Mouse (Mus musculus) brain, adult 2 months (tissue): ENCODE data around the gene Aff2.

Experiments
- DNase-seq: peaks from one replicate; pipeline ENCODE4 v3.0.0; 2011; ENCODE audit warnings: low read depth, low spot score

Aff2 gene

DNA sequence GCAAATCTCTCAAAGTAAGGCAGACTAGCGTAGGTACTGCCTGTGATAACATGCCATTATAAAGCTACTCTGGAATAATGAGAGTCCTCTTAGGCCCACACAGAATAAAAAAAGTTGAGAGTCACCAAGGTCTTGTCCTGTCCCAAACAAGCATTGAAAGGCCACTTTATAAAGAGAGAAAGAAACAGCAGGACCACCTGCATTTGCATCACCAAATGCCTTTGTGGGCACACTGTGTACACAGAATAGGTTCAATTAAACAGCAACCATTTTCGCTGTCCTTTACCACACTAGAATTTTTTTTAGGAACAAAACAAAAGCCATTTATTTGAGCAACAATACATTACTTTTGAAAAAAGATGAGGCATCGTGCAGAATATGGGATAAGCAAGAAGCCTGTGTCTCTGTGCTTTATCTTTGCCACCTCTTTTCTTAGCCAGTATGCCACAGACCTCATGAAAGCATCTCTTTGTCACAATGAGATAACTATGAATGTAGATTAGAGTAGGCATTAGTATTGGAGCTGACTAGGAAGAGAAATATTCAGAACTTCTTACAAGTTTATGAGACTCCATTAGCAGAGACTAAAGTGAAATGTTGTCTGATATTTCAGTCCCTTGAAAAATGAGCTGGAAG is 385.0 kb downstream of the Aff2 start:
- DNase-seq, result no peak

DNA sequence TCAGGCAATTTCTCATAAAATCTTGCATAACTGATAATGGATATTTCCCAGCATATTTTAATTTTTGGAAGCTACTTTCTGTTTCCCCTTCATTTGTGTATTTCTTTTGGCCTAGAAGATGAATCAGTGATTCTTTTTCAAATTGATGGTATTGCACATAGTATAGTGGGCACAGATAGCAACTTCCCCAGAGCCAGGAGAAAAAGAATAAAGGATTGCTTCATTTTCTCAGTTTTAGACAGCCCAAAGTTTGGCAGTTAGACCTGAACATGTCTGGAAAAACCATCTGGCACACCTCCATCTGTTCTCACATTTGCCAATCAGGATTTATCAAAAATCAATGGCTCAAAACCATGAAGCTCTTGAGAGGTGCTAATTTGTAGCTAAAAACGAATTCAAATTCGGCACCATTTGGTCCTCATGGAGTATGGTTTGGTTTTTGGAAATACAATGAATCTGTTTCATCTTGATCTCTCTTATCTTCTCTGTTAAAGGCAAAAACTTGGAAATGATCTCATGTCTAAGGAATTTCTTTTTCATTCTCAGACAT is 441.9 kb downstream of the Aff2 start:
- DNase-seq, result peak; percentile 47

DNA sequence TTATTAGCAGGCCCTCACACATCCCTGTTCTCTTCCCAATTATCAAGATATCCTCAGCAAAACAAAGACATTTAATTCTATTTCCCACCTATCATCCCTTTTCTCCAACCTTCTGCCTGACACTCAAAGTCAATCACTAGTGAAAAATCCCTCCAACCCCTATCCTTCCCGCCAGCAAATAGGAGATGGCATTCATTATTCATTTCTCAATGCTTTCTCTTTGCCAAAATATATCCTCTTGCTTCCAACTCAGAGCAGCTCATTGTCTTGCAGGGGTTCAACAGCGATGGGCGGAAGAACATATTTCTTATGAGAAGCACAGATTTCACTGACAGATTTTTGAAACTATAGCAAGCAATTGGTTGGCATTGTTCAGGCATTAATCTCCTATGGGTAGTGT is 442.4 kb downstream of the Aff2 start:
- DNase-seq, result no peak

DNA sequence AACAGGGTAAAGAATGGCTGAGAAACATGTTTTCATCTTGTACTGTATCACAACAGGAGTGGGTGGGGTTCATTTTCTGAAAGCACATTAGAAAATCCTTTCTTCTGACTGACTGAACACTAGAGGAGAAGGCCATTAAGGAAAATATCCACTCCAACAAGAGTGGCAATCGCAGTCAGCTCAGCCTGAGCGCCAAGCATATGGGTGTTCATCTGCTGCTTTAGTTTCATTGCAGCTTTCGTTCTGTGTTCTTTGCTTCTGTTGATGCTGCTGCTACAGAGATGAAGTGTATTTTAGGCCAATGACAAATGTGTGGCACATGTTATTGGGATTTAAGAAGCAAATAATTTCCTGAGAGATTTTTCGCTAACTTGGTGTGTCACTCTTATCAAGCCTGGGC is 451.7 kb downstream of the Aff2 start:
- DNase-seq, result peak; percentile 26

DNA sequence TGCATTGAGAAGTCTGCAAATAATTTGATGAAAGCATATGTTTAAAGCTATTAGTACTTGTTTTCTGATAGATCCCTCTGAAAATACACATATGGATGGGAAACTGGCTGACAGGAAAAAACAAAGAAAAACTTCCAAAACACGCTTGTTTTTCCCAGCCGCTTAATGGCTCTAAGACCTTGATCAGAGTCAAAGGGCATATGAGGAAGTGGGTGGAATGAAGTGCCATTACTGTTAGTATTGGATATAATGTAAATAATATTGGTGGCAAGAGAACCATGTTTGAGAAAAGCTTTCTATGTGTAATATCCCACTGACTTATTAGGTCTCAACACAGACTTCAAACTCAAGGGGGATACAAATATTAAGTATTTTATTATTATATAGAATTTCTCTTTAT is 455.0 kb downstream of the Aff2 start:
- no peak for DNase-seq

DNA sequence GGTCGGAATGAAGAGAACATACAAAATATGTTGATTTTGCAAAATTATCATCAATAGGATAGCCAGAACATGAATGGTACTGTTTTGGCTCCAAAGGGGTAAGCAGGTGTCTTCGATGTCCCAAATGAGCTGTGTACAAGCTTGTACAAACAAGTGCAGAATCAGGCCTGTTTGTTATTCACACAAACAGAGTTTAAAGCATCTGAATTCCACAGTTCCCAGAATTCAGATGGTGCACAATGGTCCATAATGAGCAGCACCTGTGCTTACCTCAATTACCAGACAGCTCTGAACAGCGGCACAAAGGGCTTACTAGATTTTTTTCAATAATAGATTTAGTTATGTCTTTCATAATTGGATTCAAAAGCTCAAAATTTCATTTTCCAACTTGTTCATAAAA is 457.6 kb downstream of the Aff2 start:
- DNase-seq, result peak; percentile 19

DNA sequence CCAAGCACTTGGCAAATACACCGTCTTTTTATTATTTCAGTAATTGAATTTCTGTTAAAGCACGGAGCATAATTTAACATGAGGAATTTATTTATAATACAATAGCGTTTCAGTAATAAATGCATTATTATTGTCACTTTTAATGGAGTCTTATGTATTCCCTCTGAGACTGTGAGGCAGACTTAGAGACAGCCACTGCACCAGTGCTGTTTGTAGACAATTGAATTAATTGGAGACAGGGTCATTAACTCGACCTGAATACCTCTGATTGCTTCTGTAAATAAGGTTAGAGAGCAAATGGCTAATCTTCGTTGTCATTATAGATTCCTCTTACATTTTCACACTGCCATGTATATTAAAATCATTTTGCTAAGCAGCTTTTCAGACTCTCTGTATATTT is 458.1 kb downstream of the Aff2 start:
- no peak for DNase-seq

DNA sequence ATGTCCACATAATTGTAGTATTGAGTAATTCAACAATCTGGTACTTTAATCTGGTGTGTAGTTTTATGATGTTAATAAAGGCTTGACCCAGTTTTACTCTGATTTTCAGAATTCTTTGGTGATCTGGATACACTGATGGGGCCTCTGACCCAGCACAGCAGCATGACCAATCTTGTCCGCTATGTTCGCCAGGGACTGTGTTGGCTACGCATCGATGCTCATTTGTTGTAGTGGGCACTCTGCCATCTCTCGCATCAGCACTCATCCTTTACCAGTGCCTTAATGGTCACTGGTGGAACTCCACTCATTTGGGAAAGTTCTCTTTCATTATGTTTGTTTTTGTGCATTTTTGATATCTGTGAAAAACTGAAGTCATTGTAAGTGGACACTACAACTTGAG is 507.5 kb downstream of the Aff2 start:
- no peak for DNase-seq

DNA sequence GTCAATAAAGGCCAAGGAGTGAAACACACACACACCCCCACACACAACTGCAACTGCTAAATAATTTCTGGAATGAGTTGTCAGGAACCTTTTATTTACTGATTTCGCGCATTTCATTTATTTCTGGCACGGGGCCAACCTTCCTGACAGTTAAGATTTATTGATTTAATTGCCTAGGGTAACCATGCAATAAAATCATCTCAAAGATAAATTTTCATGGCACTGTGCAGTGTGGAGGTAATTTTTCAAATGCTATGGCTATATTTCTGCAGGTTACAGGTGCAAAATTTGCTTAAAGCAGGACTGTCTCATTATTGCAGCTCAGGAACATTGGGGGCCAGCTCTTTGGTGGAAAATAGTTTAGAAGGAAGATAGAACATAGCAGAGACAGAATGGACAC is 531.6 kb downstream of the Aff2 start:
- no peak for DNase-seq
